Mouse (Mus musculus): ENCODE data around the gene Mgrn1. TPM values are rescaled to one million over a fixed set of nuclear protein-coding genes. Genes with fewer than 3 reads are reported as not detected.

Mgrn1 gene
- polyA plus RNA-seq, 1 experiment from 2014 or later = 85.4 TPM

DNA sequence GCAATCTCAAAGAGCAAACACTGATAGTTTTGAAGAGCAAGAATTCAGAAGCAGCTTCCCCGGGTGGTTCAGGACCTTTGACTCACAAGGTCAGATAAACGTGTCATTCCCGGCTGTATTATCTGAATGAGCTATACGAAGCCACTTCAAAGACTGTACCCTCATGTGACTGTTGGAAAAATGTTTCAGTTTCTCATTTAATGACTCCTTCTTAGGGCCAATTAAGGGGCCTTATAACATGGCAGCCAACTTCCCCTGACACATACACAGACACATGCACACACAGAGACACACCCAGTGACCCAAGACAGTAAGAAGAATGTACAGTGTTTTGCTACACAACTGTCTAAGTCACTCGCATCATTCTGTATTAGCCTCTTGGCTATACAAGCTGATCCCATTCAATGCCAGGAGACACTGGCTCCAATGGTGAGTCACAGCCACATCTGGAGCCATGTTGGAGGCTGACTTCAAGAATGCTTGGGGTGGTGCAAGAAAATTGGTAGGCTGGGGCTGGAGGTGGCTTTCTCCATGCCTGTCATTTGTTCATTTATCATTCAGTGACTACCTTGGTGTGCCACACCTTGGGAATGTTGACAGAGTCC lies 30.9 kb upstream of the Mgrn1 start:
- ATAC-seq (ENCODE audit: insufficient number of reproducible peaks, insufficient read depth, low FRiP score, low read depth) = 0 out of 2 replicates have a peak, but pooled peaks have one; percentile 10
- WGBS = 29% methylated on average over 5 of the region's 5 CpGs
- H3K27ac ChIP-seq (ENCODE audit: low read length) = no peak overlapping the region
- H3K9ac ChIP-seq (replicated peaks; ENCODE audit: low read depth, low read length) = no peak overlapping the region
- H3K36me3 ChIP-seq (ENCODE audit: control insufficient read depth, insufficient read depth, low read length) = no peaks in the 10 kb centered on the region
- no peak overlapping the region for H3K4me2 ChIP-seq (replicated peaks; ENCODE audit: low read depth, low read length)
- no peaks in the 10 kb centered on the region for H3K9me3 ChIP-seq (ENCODE audit: control insufficient read depth, low read depth, low read length)
- peaks cover 7% of the 10 kb centered on the region; the same call in 1 of the 2 replicates for H3K4me1 ChIP-seq (ENCODE audit: control insufficient read depth, insufficient read depth, low read length)
- H3K27me3 ChIP-seq (ENCODE audit: control insufficient read depth, insufficient read depth, low read length) = no peaks in the 10 kb centered on the region
- no peak overlapping the region for H3K4me3 ChIP-seq (ENCODE audit: low read depth, low read length)

DNA sequence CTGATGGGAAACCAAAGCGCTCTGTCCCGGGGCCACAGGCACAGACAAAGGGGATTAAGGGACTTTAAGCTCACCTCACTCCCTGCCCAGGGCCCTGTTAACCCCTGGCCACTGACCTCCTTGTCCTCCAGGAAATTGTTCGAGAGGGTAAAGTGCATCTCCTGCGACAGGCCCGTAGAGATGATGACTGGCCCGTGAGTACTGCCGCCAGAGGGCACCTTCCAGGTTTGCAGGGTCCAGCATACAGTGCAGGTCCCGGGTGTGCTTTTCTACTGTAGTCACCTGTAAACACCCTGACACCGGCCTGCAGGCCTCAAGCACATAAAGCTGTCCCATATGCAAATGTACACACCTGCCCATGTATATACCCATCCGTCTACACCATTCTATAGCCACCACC lies 24.7 kb upstream of the Mgrn1 start:
- 40% methylated on average over 10 of the region's 10 CpGs for WGBS
- no peak overlapping the region for H3K4me3 ChIP-seq (ENCODE audit: low read depth, low read length)
- no peak overlapping the region for H3K4me2 ChIP-seq (replicated peaks; ENCODE audit: low read depth, low read length)
- peaks cover 2% of the 10 kb centered on the region; the same call in 1 of the 2 replicates for H3K4me1 ChIP-seq (ENCODE audit: control insufficient read depth, insufficient read depth, low read length)
- H3K27ac ChIP-seq (ENCODE audit: low read length) = no peak overlapping the region
- H3K27me3 ChIP-seq (ENCODE audit: control insufficient read depth, insufficient read depth, low read length) = no peaks in the 10 kb centered on the region
- H3K36me3 ChIP-seq (ENCODE audit: control insufficient read depth, insufficient read depth, low read length) = no peaks in the 10 kb centered on the region
- H3K9me3 ChIP-seq (ENCODE audit: control insufficient read depth, low read depth, low read length) = no peaks in the 10 kb centered on the region
- no peak overlapping the region for H3K9ac ChIP-seq (replicated peaks; ENCODE audit: low read depth, low read length)
- ATAC-seq (ENCODE audit: insufficient number of reproducible peaks, insufficient read depth, low FRiP score, low read depth) = no peak

DNA sequence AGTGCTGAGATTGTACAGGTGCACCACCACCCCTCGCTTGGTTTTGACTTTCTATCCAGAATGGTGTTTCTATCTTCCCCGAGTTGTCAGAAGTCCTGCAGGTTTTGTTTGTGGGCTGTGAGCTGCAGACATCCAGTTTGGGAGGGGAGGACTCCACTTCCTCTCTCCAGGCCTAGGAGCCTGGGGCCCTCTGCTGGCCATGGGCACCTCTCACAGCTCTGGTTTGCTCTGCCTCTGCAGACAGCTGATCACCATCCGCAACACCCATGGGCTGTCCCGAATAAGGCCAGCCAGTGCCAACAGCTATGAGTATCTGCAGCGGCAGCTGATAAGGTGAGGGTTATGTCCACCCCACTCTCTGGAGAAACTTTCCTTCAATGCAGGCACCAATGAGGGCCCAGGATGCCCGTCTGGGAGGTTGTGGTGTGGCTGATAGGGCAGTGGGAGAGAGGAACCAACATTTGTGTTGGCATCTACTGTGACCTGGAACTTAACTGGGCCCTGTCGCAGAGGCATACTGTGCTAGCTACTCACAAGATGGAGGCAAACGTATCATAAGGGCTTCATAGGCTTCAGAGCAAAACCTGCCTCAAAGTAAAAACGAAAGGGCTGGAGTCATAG lies 23.1 kb upstream of the Mgrn1 start:
- H3K9ac ChIP-seq (replicated peaks; ENCODE audit: low read depth, low read length) = 0 out of 2 replicates have a peak overlapping the region, but pooled peaks have one; percentile 10
- H3K9me3 ChIP-seq (ENCODE audit: control insufficient read depth, low read depth, low read length) = no peaks in the 10 kb centered on the region
- H3K36me3 ChIP-seq (ENCODE audit: control insufficient read depth, insufficient read depth, low read length) = no peaks in the 10 kb centered on the region
- H3K4me3 ChIP-seq (ENCODE audit: low read depth, low read length) = no peak overlapping the region
- no peaks in the 10 kb centered on the region for H3K27me3 ChIP-seq (ENCODE audit: control insufficient read depth, insufficient read depth, low read length)
- ATAC-seq (ENCODE audit: insufficient number of reproducible peaks, insufficient read depth, low FRiP score, low read depth) = peak; percentile 80
- H3K4me2 ChIP-seq (replicated peaks; ENCODE audit: low read depth, low read length) = no peak overlapping the region
- no peak overlapping the region for H3K27ac ChIP-seq (ENCODE audit: low read length)
- peaks cover 2% of the 10 kb centered on the region; the same call in 1 of the 2 replicates for H3K4me1 ChIP-seq (ENCODE audit: control insufficient read depth, insufficient read depth, low read length)
- WGBS = 45% methylated on average over 9 of the region's 9 CpGs

DNA sequence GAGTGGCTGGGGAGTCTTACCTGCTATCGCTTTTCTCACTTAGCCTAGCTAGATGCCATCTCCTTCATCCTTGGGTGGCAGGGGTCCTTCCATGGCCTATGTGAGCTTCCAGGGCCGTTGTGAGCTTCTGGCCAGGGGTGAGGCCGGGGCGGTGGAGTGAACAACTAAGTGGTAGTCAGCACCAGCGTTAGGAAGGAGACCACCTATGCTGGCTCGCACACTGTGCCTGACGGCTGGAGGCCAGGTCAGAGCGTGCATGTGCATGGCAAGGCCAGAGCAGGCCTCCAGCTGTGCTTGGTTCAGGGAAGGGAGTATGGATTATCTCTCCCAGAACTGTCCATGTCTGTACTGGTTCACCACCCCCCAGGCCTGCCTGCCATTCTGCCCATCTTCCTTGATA lies 22.3 kb upstream of the Mgrn1 start:
- no peak overlapping the region for H3K27ac ChIP-seq (ENCODE audit: low read length)
- H3K4me3 ChIP-seq (ENCODE audit: low read depth, low read length) = no peak overlapping the region
- H3K9me3 ChIP-seq (ENCODE audit: control insufficient read depth, low read depth, low read length) = no peaks in the 10 kb centered on the region
- H3K9ac ChIP-seq (replicated peaks; ENCODE audit: low read depth, low read length) = 0 out of 2 replicates have a peak overlapping the region, but pooled peaks have one; percentile 10
- WGBS = 84% methylated on average over 8 of the region's 8 CpGs
- H3K4me1 ChIP-seq (ENCODE audit: control insufficient read depth, insufficient read depth, low read length) = peaks cover 2% of the 10 kb centered on the region; the same call in 1 of the 2 replicates
- no peak for ATAC-seq (ENCODE audit: insufficient number of reproducible peaks, insufficient read depth, low FRiP score, low read depth)
- no peaks in the 10 kb centered on the region for H3K36me3 ChIP-seq (ENCODE audit: control insufficient read depth, insufficient read depth, low read length)
- H3K27me3 ChIP-seq (ENCODE audit: control insufficient read depth, insufficient read depth, low read length) = no peaks in the 10 kb centered on the region
- no peak overlapping the region for H3K4me2 ChIP-seq (replicated peaks; ENCODE audit: low read depth, low read length)

DNA sequence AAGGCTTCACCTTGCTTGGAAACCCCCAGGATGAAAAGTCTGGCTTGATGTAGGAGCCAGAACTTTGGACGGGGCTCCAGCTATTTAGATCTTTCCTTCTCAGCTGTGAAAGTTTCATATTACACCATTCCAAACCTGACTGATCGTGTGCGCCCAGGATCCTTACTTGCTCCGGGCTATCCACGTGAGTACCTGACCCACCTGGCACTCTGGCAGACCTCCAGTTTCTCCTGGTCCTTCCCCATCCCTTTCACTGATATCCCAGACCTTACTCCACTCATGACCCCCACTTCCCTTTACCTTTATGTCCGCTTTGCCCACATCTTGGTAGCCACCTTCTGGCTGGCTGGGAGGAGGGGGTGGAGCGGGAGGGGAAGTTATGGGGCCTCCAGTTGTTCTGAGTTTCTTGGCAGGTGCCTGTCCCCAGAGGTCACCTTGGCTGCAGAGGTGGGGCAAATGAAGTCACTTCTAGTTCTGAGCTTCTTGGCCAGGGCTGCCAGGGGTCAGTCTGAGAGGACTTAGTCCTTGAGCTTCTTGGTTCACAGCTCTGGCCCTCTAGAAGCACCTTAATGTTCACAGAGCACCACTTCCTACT lies 19.9 kb upstream of the Mgrn1 start:
- ATAC-seq (ENCODE audit: insufficient number of reproducible peaks, insufficient read depth, low FRiP score, low read depth) = no peak
- no peaks in the 10 kb centered on the region for H3K27me3 ChIP-seq (ENCODE audit: control insufficient read depth, insufficient read depth, low read length)
- H3K4me2 ChIP-seq (replicated peaks; ENCODE audit: low read depth, low read length) = no peak overlapping the region
- H3K36me3 ChIP-seq (ENCODE audit: control insufficient read depth, insufficient read depth, low read length) = peaks cover 14% of the 10 kb centered on the region; the same call in 1 of the 2 replicates
- WGBS = 57% methylated on average over 7 of the region's 7 CpGs
- no peak overlapping the region for H3K4me3 ChIP-seq (ENCODE audit: low read depth, low read length)
- H3K27ac ChIP-seq (ENCODE audit: low read length) = no peak overlapping the region
- H3K9ac ChIP-seq (replicated peaks; ENCODE audit: low read depth, low read length) = no peak overlapping the region
- no peaks in the 10 kb centered on the region for H3K9me3 ChIP-seq (ENCODE audit: control insufficient read depth, low read depth, low read length)
- no peaks in the 10 kb centered on the region for H3K4me1 ChIP-seq (ENCODE audit: control insufficient read depth, insufficient read depth, low read length)

DNA sequence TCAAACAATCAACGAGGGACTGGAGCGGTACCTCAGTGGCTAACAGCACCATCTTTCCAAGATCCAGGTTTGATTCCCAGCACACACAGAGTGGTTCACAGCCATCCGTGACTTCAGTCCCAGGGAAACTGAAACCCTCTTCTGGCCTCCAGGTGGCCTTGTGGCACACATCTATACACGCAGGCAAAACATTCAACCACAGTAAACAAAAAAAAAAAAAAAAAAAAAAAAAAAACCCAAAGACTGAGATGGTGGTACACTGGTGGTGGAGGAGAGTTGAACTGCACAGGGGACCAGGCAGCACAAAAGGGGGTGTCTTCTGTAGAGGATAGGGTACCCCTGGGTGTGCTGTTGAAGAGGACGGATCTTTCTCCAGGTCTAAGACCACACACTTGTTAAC lies 15.6 kb upstream of the Mgrn1 start:
- no peak overlapping the region for H3K4me3 ChIP-seq (ENCODE audit: low read depth, low read length)
- H3K27ac ChIP-seq (ENCODE audit: low read length) = no peak overlapping the region
- no peaks in the 10 kb centered on the region for H3K9me3 ChIP-seq (ENCODE audit: control insufficient read depth, low read depth, low read length)
- no peak overlapping the region for H3K9ac ChIP-seq (replicated peaks; ENCODE audit: low read depth, low read length)
- ATAC-seq (ENCODE audit: insufficient number of reproducible peaks, insufficient read depth, low FRiP score, low read depth) = no peak
- peaks cover 25% of the 10 kb centered on the region; the same call in 1 of the 2 replicates for H3K36me3 ChIP-seq (ENCODE audit: control insufficient read depth, insufficient read depth, low read length)
- no peaks in the 10 kb centered on the region for H3K27me3 ChIP-seq (ENCODE audit: control insufficient read depth, insufficient read depth, low read length)
- WGBS = 87% methylated on average over 5 of the region's 5 CpGs
- H3K4me2 ChIP-seq (replicated peaks; ENCODE audit: low read depth, low read length) = no peak overlapping the region
- H3K4me1 ChIP-seq (ENCODE audit: control insufficient read depth, insufficient read depth, low read length) = no peaks in the 10 kb centered on the region

DNA sequence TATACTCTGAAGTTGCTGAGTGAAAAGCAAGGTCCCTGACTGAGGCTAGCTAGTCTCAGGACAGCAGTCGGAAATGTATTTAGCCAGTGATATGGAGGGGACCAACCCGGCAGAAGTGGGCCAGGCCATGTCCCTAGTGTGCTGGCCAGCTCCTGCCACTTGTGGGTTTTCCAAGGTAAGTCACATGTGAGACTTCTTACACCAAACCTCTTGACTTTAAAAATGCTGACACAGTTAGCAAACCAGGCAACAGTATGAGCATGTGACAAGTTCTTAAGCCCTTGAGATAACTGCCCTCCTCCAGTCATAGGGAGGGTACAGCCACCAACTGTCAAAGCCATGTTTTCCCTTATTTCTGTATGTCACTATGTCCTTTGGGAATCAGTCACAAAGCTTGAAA lies 14.1 kb upstream of the Mgrn1 start:
- Histone ChIP-seq H3K9ac (replicated peaks; ENCODE audit: low read depth, low read length) (no peak overlapping the region), H3K27ac (ENCODE audit: low read length) (no peak overlapping the region), H3K36me3 (ENCODE audit: control insufficient read depth, insufficient read depth, low read length) (peaks cover 35% of the 10 kb centered on the region), H3K4me3 (ENCODE audit: low read depth, low read length) (no peak overlapping the region), H3K9me3 (ENCODE audit: control insufficient read depth, low read depth, low read length) (no peaks in the 10 kb centered on the region), H3K4me1 (ENCODE audit: control insufficient read depth, insufficient read depth, low read length) (peaks cover 10% of the 10 kb centered on the region; the same call in 1 of the 2 replicates), H3K4me2 (replicated peaks; ENCODE audit: low read depth, low read length) (no peak overlapping the region), H3K27me3 (ENCODE audit: control insufficient read depth, insufficient read depth, low read length) (no peaks in the 10 kb centered on the region)
- ATAC-seq (ENCODE audit: insufficient number of reproducible peaks, insufficient read depth, low FRiP score, low read depth) = no peak
- 80% methylated on average over 2 of the region's 2 CpGs for WGBS

DNA sequence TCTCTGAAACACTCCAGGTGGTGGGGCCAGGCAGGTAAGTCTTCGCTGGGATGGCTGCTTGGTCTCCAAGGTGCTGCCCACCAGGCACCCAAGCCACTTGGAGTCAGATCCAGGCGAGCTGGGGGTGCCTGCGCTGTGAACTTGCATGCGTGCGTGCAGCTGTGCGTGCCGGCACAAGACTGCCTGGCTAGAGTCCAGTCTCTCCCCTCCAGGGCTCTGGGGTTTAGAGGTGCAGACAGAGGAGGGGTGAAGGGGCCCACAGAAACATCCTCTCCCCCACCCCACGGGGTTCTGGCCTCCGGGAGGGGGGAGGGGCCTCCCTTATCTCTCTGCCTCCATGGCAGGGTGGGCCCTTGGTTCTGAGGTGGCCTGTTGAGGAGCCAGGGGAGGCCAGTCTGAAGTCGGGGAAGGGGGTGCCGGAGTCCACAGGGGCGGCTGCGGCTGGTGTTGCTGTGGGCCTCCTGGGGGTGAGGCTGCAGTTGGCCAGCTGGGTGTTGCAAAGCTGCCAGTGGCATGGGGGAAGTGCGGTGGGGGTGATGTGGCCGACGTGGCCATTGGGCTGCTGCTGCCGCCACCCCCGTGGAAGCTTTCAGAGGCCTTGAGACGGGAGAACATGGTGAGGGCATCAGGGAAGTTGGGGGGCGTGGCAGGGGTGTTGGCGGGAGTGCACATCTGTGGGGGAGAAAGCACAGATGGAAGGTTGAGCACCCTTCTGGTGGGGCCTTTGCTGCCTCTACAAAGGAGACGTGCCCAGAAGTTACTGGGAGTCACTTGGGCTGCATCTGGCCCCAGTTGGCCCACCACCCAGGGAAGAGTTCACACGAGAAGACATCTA lies 10.6 kb upstream of the Mgrn1 start:
- H3K9me3 ChIP-seq (ENCODE audit: control insufficient read depth, low read depth, low read length) = no peaks in the 10 kb centered on the region
- no peak for ATAC-seq (ENCODE audit: insufficient number of reproducible peaks, insufficient read depth, low FRiP score, low read depth)
- H3K4me1 ChIP-seq (ENCODE audit: control insufficient read depth, insufficient read depth, low read length) = peaks cover 25% of the 10 kb centered on the region
- no peak overlapping the region for H3K9ac ChIP-seq (replicated peaks; ENCODE audit: low read depth, low read length)
- H3K4me2 ChIP-seq (replicated peaks; ENCODE audit: low read depth, low read length) = no peak overlapping the region
- peaks cover 22% of the 10 kb centered on the region for H3K36me3 ChIP-seq (ENCODE audit: control insufficient read depth, insufficient read depth, low read length)
- no peak overlapping the region for H3K4me3 ChIP-seq (ENCODE audit: low read depth, low read length)
- no peak overlapping the region for H3K27ac ChIP-seq (ENCODE audit: low read length)
- H3K27me3 ChIP-seq (ENCODE audit: control insufficient read depth, insufficient read depth, low read length) = no peaks in the 10 kb centered on the region
- WGBS = 81% methylated on average over 23 of the region's 23 CpGs

Data from stomach, embryonic 14.5 days (tissue).